Mouse (Mus musculus) neural tube, embryonic 13.5 days (tissue): ENCODE data around the gene Fndc1. TPM values are rescaled to one million over a fixed set of nuclear protein-coding genes. Genes with fewer than 3 reads are reported as not detected.

Experiments used
- ATAC-seq: fragments of 200-750 bp; cut with Nextera tagmentation; 2 replicates; pipeline ENCODE4 v1.8.0; 2017; ENCODE audit warnings: low read depth, mild to moderate bottlenecking, moderate TSS enrichment, moderate library complexity
- H3K27ac ChIP-seq: fragments of 300-500 bp; sonication (generic); replicated peaks from 2 replicates; pipeline ENCODE4 v1.5.1; 2015; ENCODE audit warnings: moderate library complexity, mild to moderate bottlenecking, inconsistent platforms
- H3K27me3 ChIP-seq: fragments of 300-500 bp; sonication (generic); 2 replicates; pipeline ENCODE4 v1.6.1; 2015; ENCODE audit warnings: mild to moderate bottlenecking, inconsistent platforms
- H3K36me3 ChIP-seq: fragments of 300-500 bp; sonication (generic); 2 replicates; pipeline ENCODE4 v1.6.1; 2015; ENCODE audit warnings: mild to moderate bottlenecking, inconsistent platforms
- H3K4me1 ChIP-seq: fragments of 300-500 bp; sonication (generic); replicated peaks from 2 replicates; pipeline ENCODE4 v1.6.1; 2015; ENCODE audit warnings: inconsistent platforms
- H3K4me2 ChIP-seq: fragments of 300-500 bp; sonication (generic); 2 replicates; pipeline ENCODE4 v1.6.1; 2015; ENCODE audit warnings: inconsistent platforms, mild to moderate bottlenecking, moderate library complexity
- H3K4me3 ChIP-seq: fragments of 300-500 bp; sonication (generic); 2 replicates; pipeline ENCODE4 v1.5.1; 2015; ENCODE audit warnings: mild to moderate bottlenecking, inconsistent platforms
- H3K9ac ChIP-seq: fragments of 300-500 bp; sonication (generic); 2 replicates; pipeline ENCODE4 v1.6.1; 2015; ENCODE audit warnings: moderate library complexity, mild to moderate bottlenecking, inconsistent platforms
- H3K9me3 ChIP-seq: fragments of 300-500 bp; sonication (generic); 2 replicates; pipeline ENCODE4 v1.6.1; 2016; ENCODE audit warnings: inconsistent platforms
- WGBS: fragments of 180-500 bp; shearing (Covaris S2); methylation state at CpG from one replicate; pipeline ENCODE4 v1.1.7; 2015; 5-methylcytosine and 5-hydroxymethylcytosine counted together
- microRNA-seq: library from miRNA; unstranded; fragments of <30 nt; microRNA quantifications from one replicate; pipeline ENCODE4, GENCODE M21; 2016
- polyA plus RNA-seq: library from polyadenylated mRNA; unstranded; fragments of >200 nt; fragmentation: Nextera tagmentation; extraction: Ambion mirVana; gene quantifications from 2 replicates; pipeline ENCODE4 v1.2.1, GENCODE M21; 2015

Gene Fndc1
- polyA plus RNA-seq, 1 experiment from 2014 or later, result 5.3 TPM

- WGBS, result 86% methylated on average over 4 of the region's 4 CpGs
- Histone ChIP-seq H3K4me2 (no peak overlapping the region), H3K27ac (no peak overlapping the region), H3K36me3 (no peaks in the 10 kb centered on the region), H3K4me3 (no peak overlapping the region), H3K4me1 (no peaks in the 10 kb centered on the region), H3K9ac (no peak overlapping the region), H3K27me3 (no peaks in the 10 kb centered on the region), H3K9me3 (no peaks in the 10 kb centered on the region)
- ATAC-seq, result no peak
Observed at GRCm38 (mm10) chr17:7749051-7749815, 77.9 kb downstream of the Fndc1 start.

GRCm38 (mm10) chr17:7746841-7747240 lies 80.3 kb downstream of the Fndc1 start:
- ATAC-seq, result no peak
- Histone ChIP-seq H3K4me2 (no peak overlapping the region), H3K36me3 (no peaks in the 10 kb centered on the region), H3K9me3 (no peaks in the 10 kb centered on the region), H3K4me1 (no peaks in the 10 kb centered on the region), H3K4me3 (no peak overlapping the region), H3K27ac (no peak overlapping the region), H3K9ac (no peak overlapping the region), H3K27me3 (no peaks in the 10 kb centered on the region)
- WGBS, result 83% methylated on average over 3 of the region's 3 CpGs

GRCm38 (mm10) chr17:7744976-7745375 lies 82.1 kb downstream of the Fndc1 start:
- H3K36me3 ChIP-seq, result no peaks in the 10 kb centered on the region
- H3K4me1 ChIP-seq, result no peaks in the 10 kb centered on the region
- H3K27ac ChIP-seq, result no peak overlapping the region
- WGBS, result 92% methylated on average over 4 of the region's 4 CpGs
- no peaks in the 10 kb centered on the region for H3K27me3 ChIP-seq
- H3K9ac ChIP-seq, result no peak overlapping the region
- H3K4me2 ChIP-seq, result no peak overlapping the region
- H3K4me3 ChIP-seq, result no peak overlapping the region
- no peak for ATAC-seq
- no peaks in the 10 kb centered on the region for H3K9me3 ChIP-seq

GRCm38 (mm10) chr17:7740988-7741387 lies 86.1 kb downstream of the Fndc1 start:
- H3K9ac ChIP-seq, result no peak overlapping the region
- H3K4me1 ChIP-seq, result no peaks in the 10 kb centered on the region
- no peaks in the 10 kb centered on the region for H3K27me3 ChIP-seq
- no peak for ATAC-seq
- no peak overlapping the region for H3K27ac ChIP-seq
- no peak overlapping the region for H3K4me3 ChIP-seq
- H3K4me2 ChIP-seq, result no peak overlapping the region
- no peaks in the 10 kb centered on the region for H3K36me3 ChIP-seq
- no peaks in the 10 kb centered on the region for H3K9me3 ChIP-seq
- 30% methylated on average over 2 of the region's 2 CpGs for WGBS

- H3K36me3 ChIP-seq, result no peaks in the 10 kb centered on the region
- no peak overlapping the region for H3K9ac ChIP-seq
- H3K9me3 ChIP-seq, result no peaks in the 10 kb centered on the region
- ATAC-seq, result no peak
- H3K4me2 ChIP-seq, result no peak overlapping the region
- no peaks in the 10 kb centered on the region for H3K27me3 ChIP-seq
- no peak overlapping the region for H3K27ac ChIP-seq
- WGBS, result 75% methylated on average over 4 of the region's 4 CpGs
- no peak overlapping the region for H3K4me3 ChIP-seq
- H3K4me1 ChIP-seq, result no peaks in the 10 kb centered on the region
Observed at GRCm38 (mm10) chr17:7722991-7723390, 104.1 kb downstream of the Fndc1 start.

GRCm38 (mm10) chr17:7718886-7719285 lies 108.2 kb downstream of the Fndc1 start:
- WGBS, result 83% methylated on average over 1 of the region's 1 CpGs
- no peaks in the 10 kb centered on the region for H3K36me3 ChIP-seq
- no peak overlapping the region for H3K4me2 ChIP-seq
- ATAC-seq, result no peak
- no peak overlapping the region for H3K9ac ChIP-seq
- no peak overlapping the region for H3K4me3 ChIP-seq
- no peaks in the 10 kb centered on the region for H3K4me1 ChIP-seq
- H3K27me3 ChIP-seq, result no peaks in the 10 kb centered on the region
- no peak overlapping the region for H3K27ac ChIP-seq
- H3K9me3 ChIP-seq, result no peaks in the 10 kb centered on the region

- WGBS, result 84% methylated on average over 6 of the region's 6 CpGs
- ATAC-seq, result no peak
- H3K9me3 ChIP-seq, result no peaks in the 10 kb centered on the region
Observed at GRCm38 (mm10) chr17:7717945-7718344, 109.2 kb downstream of the Fndc1 start.

GRCm38 (mm10) chr17:7713020-7713419 lies 114.1 kb downstream of the Fndc1 start:
- H3K4me2 ChIP-seq, result no peak overlapping the region
- WGBS, result 82% methylated on average over 2 of the region's 2 CpGs

More at GRCm38 (mm10) chr17:7717945-7718344, 109.2 kb downstream of the Fndc1 start:
- Histone ChIP-seq H3K36me3 (no peaks in the 10 kb centered on the region), H3K4me2 (no peak overlapping the region), H3K27ac (no peak overlapping the region), H3K9ac (no peak overlapping the region), H3K4me3 (no peak overlapping the region), H3K4me1 (no peaks in the 10 kb centered on the region), H3K27me3 (no peaks in the 10 kb centered on the region)

GRCm38 (mm10) chr17:7707073-7707472 lies 120.0 kb downstream of the Fndc1 start:
- Histone ChIP-seq H3K27me3 (no peaks in the 10 kb centered on the region), H3K9me3 (no peaks in the 10 kb centered on the region), H3K9ac (no peak overlapping the region), H3K4me1 (no peaks in the 10 kb centered on the region), H3K36me3 (no peaks in the 10 kb centered on the region), H3K4me3 (no peak overlapping the region), H3K4me2 (no peak overlapping the region), H3K27ac (no peak overlapping the region)
- 75% methylated on average over 4 of the region's 4 CpGs for WGBS
- ATAC-seq, result no peak

More at GRCm38 (mm10) chr17:7713020-7713419, 114.1 kb downstream of the Fndc1 start:
- no peak overlapping the region for H3K9ac ChIP-seq
- H3K9me3 ChIP-seq, result no peaks in the 10 kb centered on the region
- no peak for ATAC-seq
- H3K27ac ChIP-seq, result no peak overlapping the region
- no peak overlapping the region for H3K4me3 ChIP-seq
- H3K36me3 ChIP-seq, result no peaks in the 10 kb centered on the region
- H3K4me1 ChIP-seq, result no peaks in the 10 kb centered on the region
- no peaks in the 10 kb centered on the region for H3K27me3 ChIP-seq

- H3K4me3 ChIP-seq, result no peak overlapping the region
- no peak overlapping the region for H3K9ac ChIP-seq
- no peak for ATAC-seq
- H3K36me3 ChIP-seq, result no peaks in the 10 kb centered on the region
- H3K4me1 ChIP-seq, result no peaks in the 10 kb centered on the region
- WGBS, result 88% methylated on average over 4 of the region's 4 CpGs
- H3K4me2 ChIP-seq, result no peak overlapping the region
- H3K27me3 ChIP-seq, result no peaks in the 10 kb centered on the region
- no peaks in the 10 kb centered on the region for H3K9me3 ChIP-seq
- H3K27ac ChIP-seq, result no peak overlapping the region
Observed at GRCm38 (mm10) chr17:7690271-7690670, 136.8 kb downstream of the Fndc1 start.

Small RNA genes lying within 50 kb of the gene (microRNA-seq; reads per million reads assigned to microRNA genes)
- not detected for gene Gm25872

Other genes with a start within 250 kb of the Fndc1 start
- gene Tagap, start 98.7 kb upstream of the Fndc1 start, polyA plus RNA-seq, result 0.36 and 0.43 TPM in 2 replicates
- 67.3 and 93.0 TPM in 2 replicates for gene Rsph3a, start 118.3 kb upstream of the Fndc1 start, polyA plus RNA-seq